Mouse (Mus musculus): ENCODE measurements around the gene Tmem184b.

GRCm38 (mm10) chr15:79368861-79369440 lies 34.4 kb downstream of the Tmem184b start:
- TF ChIP-seq CTCF (IDR thresholded peaks at IDR 0.05) (no peak), POLR2A (IDR thresholded peaks at IDR 0.05; ENCODE audit: insufficient read depth, low read depth, low read length) (no peak)

Data from heart, adult 2 months (tissue).